Mouse (Mus musculus): ENCODE results near the gene Lsm12.

DNA sequence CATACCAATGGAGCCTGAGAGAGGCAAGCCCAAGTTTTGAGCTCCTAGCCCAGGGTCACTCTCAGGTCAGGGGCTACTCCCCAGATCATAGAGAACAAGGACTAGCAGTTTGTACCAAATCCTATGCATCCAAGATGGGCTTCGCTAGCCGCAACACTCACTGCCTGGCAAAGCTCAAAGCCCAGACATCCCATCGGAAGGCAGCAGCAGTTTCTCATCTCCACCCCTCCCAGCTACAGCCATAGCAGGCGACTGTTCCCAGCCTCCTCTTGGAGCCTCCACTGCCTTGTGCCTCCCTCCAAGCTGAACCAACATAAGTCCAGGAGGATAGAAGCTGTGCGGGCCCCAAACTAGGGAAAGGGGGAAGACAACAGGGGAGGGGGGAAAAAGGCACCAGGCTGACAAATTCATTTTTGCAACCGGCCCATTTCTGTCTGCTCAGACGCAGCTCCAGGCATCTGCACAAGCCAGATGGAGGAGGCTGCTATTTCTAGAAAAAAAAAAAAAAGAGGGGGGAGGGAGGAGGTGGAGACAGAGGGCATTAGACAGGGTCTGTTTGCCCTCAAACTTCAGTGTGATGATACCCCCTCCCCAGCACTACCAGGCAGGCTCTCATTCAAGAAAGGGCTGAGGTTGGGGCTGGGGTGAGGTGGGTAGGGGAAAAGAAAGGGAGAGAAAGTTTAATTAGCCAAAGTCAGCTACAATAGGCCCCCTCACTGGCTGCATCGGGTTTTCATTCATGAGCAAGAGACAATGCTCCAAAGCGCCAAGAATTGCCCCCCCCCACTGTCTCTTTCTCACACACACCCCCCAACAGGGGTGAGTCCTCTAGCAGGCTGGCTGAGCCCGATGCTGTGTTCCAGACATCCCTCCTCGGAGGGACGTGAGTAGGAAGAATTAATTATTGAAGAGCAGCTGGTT is 42.4 kb upstream of the Lsm12 start:
- TF ChIP-seq CTCF (IDR thresholded peaks at IDR 0.05; ENCODE audit: low read depth) (no peak), EP300 (IDR thresholded peaks at IDR 0.05; ENCODE audit: low read depth) (no peak)

Measured in liver, embryonic 14.5 days (tissue).